Mouse (Mus musculus) limb, embryonic 14.5 days (tissue): Measurements from ENCODE around the gene Inmt. TPM values are rescaled to one million over a fixed set of nuclear protein-coding genes. Genes with fewer than 3 reads are reported as not detected.

Experiments used
- ATAC-seq: fragments of 200-750 bp; cut with Nextera tagmentation; 2 replicates; pipeline ENCODE4 v1.8.0; 2017; ENCODE audit warnings: low read depth, moderate number of reproducible peaks, moderate TSS enrichment; ENCODE audit not compliant: low FRiP score
- DNase-seq: peaks from one replicate; pipeline ENCODE4 v3.0.0-alpha.2; 2015; ENCODE audit warnings: low spot score
- H3K27ac ChIP-seq: fragments of 300-500 bp; sonication (generic); replicated peaks from 2 replicates; pipeline ENCODE4 v1.5.1; 2014; ENCODE audit warnings: low read depth, mild to moderate bottlenecking, low read length, moderate library complexity, mixed read lengths
- H3K27me3 ChIP-seq: fragments of 300-500 bp; sonication (generic); 2 replicates; pipeline ENCODE4 v1.6.1; 2014; ENCODE audit warnings: low read length, mixed read lengths; ENCODE audit not compliant: control insufficient read depth, insufficient read depth
- H3K36me3 ChIP-seq: fragments of 300-500 bp; sonication (generic); 2 replicates; pipeline ENCODE4 v1.6.1; 2014; ENCODE audit warnings: mild to moderate bottlenecking, low read length, moderate library complexity, mixed read lengths; ENCODE audit not compliant: control insufficient read depth, insufficient read depth
- H3K4me1 ChIP-seq: fragments of 300-500 bp; sonication (generic); 2 replicates; pipeline ENCODE4 v1.6.1; 2014; ENCODE audit warnings: antibody characterized with exemption, low read length, mixed read lengths; ENCODE audit not compliant: control insufficient read depth, insufficient read depth
- H3K4me2 ChIP-seq: fragments of 300-500 bp; sonication (generic); replicated peaks from 2 replicates; pipeline ENCODE4 v1.6.1; 2014; ENCODE audit warnings: low read depth, mild to moderate bottlenecking, low read length, moderate library complexity; ENCODE audit not compliant: severe bottlenecking
- H3K4me3 ChIP-seq: fragments of 300-500 bp; sonication (generic); replicated peaks from 2 replicates; pipeline ENCODE4 v1.5.1; 2014; ENCODE audit warnings: low read length
- H3K9ac ChIP-seq: fragments of 300-500 bp; sonication (generic); 2 replicates; pipeline ENCODE4 v1.6.1; 2014; ENCODE audit warnings: mild to moderate bottlenecking, low read depth, low read length, moderate library complexity; ENCODE audit not compliant: severe bottlenecking
- H3K9me3 ChIP-seq: fragments of 300-500 bp; sonication (generic); 2 replicates; pipeline ENCODE4 v1.6.1; 2016; ENCODE audit warnings: low read length; ENCODE audit not compliant: control insufficient read depth
- POLR2A ChIP-seq: fragments of 200-500 bp; IDR thresholded peaks from 2 replicates; pipeline ENCODE4 v1.8.0; 2012; ENCODE audit warnings: inconsistent platforms, mild to moderate bottlenecking, moderate library complexity, borderline replicate concordance; ENCODE audit not compliant: insufficient read depth, insufficient read length; ENCODE audit errors: extremely low read depth
- WGBS: fragments of 180-500 bp; shearing (Covaris S2); extraction: QIAGEN DNeasy Blood & Tissue Kit; methylation state at CpG from one replicate; pipeline ENCODE4 v1.1.7; 2014; 5-methylcytosine and 5-hydroxymethylcytosine counted together
- polyA plus RNA-seq, 2 experiments: library from polyadenylated mRNA; depleted of rRNA in 1 of 2; stranded (reverse) in 1 of 2; unstranded in 1 of 2; fragments of >200 nt; fragmentation: Nextera tagmentation in 1 of 2; extraction: Ambion mirVana in 1 of 2; gene quantifications; 2 replicates each; pipeline versions ENCODE4 v1.2.1 to v1.2.3; 2012 to 2014

Inmt gene
- polyA plus RNA-seq (2012; rRNA removed) (0.24 and 0.33 TPM in 2 replicates), polyA plus RNA-seq (2014; fragmentation: Nextera tagmentation; extraction: Ambion mirVana) (0.25 and 0.52 TPM in 2 replicates)

DNA sequence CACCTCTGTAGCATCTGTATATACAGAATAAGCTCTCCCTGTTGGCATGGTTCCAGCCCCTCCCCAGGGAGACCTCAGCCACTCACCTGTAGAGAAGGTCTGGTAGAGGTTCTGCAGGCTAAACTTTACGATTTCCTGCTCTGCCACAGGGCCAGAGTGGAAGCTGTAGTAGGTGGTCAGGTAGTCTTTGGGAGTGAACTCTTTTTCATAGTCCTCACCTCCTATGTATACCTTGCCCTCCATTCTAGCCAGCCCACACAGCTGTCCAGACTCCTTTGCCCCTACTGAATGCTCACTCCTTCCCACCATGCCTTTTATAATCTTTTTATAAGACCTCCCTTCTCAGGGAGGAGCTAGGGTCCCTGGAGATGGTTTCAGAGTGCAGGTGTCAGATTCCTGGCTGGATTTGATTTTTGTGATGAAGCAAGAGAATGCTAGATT is at the start of gene Inmt:
Gene Inmt, minus strand, starts transcription at position 303 of the 441 bp plus-strand sequence.
- WGBS = 42% methylated on average over 1 of the region's 1 CpGs
- 0 out of 2 replicates have a peak, but pooled peaks cover 3% of the 10 kb centered on the region for H3K4me1 ChIP-seq
- no peak within 1 kb of the TSS for H3K4me3 ChIP-seq
- no peak within 1 kb of the TSS for H3K27ac ChIP-seq
- ATAC-seq (no peak), DNase-seq (no peak)
- H3K36me3 ChIP-seq = no peaks in the 10 kb centered on the region
- TF ChIP-seq POLR2A = no peak
- no peaks in the 10 kb centered on the region for H3K9me3 ChIP-seq
- H3K27me3 ChIP-seq = no peaks in the 10 kb centered on the region
- H3K9ac ChIP-seq = no peak within 1 kb of the TSS
- H3K4me2 ChIP-seq = no peak within 1 kb of the TSS

- Histone ChIP-seq H3K9ac (no peak overlapping the region), H3K9me3 (no peaks in the 10 kb centered on the region), H3K36me3 (peaks cover 43% of the 10 kb centered on the region), H3K4me2 (no peak overlapping the region), H3K4me3 (no peak overlapping the region), H3K4me1 (no peaks in the 10 kb centered on the region), H3K27me3 (no peaks in the 10 kb centered on the region), H3K27ac (no peak overlapping the region)
- DNase-seq (no peak), ATAC-seq (no peak)
- WGBS = 91% methylated on average over 8 of the region's 8 CpGs
- TF ChIP-seq POLR2A = no peak
Measured at GRCm38 (mm10) chr6:55223986-55224385, 49.1 kb upstream of the Inmt start.

- Histone ChIP-seq H3K27ac (no peak overlapping the region), H3K27me3 (no peaks in the 10 kb centered on the region), H3K9me3 (no peaks in the 10 kb centered on the region), H3K4me2 (no peak overlapping the region), H3K4me1 (no peaks in the 10 kb centered on the region), H3K36me3 (peaks cover 47% of the 10 kb centered on the region), H3K9ac (no peak overlapping the region), H3K4me3 (no peak overlapping the region)
- ATAC-seq (no peak), DNase-seq (no peak)
- 94% methylated on average over 9 of the region's 9 CpGs for WGBS
- TF ChIP-seq POLR2A = no peak
Measured at GRCm38 (mm10) chr6:55218232-55218631, 43.4 kb upstream of the Inmt start.

DNA sequence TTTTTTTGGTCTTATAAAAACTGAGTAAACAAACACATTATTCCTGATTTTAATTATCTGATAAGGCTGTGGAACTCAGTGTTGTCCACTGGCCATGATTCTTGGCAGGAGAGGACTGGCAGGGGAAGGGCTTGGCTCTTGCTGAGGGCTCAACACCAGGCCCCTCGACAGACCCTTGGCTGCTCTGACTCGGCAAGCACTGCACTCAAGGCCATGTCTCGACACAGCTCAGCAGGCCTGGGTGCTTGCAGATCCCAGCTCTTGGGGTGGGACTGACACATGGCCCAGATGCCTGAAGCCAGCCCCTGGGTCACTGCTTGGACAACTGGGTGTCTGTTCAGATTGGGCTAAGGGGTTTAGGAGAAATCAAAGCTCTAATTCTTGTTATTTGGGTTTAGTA is 39.7 kb upstream of the Inmt start:
- TF ChIP-seq POLR2A = no peak
- Histone ChIP-seq H3K9ac (no peak overlapping the region), H3K4me2 (no peak overlapping the region), H3K27ac (no peak overlapping the region), H3K36me3 (peaks cover 42% of the 10 kb centered on the region), H3K9me3 (no peaks in the 10 kb centered on the region), H3K27me3 (no peaks in the 10 kb centered on the region), H3K4me1 (peaks cover 6% of the 10 kb centered on the region; the same call in 1 of the 2 replicates), H3K4me3 (no peak overlapping the region)
- DNase-seq (no peak), ATAC-seq (no peak)
- 78% methylated on average over 3 of the region's 3 CpGs for WGBS

DNA sequence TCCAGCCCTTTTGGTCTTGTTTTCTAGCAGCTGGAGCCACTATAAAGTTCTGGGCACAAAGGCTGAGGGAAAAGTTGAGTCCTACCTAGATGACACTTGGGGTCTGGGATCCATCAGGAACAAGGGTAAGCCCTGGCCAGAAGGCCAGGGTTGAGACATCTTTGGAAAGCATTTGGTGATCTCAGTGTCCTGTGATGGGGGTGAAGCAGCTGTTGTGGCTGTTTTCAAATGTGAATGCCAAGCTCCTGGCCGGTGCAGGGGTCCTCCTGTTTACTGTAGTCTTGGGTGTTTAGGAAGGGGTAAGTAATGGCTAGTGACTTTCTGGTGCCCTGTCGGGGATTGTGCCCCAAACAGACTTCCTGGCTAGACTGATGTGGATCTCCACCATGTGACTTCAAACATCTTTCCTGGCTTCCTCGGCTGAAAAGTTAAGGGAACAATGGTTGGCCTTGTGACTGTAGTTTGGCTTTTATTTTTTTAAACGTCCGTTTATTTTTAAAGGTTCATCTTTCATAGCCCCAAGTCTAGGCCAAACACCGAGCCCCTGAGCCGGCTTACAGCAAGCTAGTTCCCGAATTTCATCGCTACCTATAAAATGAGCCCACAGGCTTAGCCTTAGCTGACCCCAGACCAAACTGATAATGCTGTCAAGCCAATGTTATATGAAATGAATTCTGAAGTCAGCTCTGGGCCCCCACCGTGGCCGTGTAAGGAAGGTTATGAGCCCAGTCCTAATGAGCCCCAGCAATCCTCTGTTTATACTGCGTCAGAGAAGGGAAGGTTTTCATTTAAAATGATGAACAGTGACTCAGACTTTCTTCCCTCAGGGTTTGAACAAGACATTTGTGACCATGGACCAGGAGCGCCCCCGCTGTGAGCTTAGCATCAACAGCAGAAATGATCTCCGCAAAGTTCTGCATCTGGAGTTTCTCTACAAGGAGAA is 35.9 kb upstream of the Inmt start:
- ATAC-seq = 0 out of 2 replicates have a peak, but pooled peaks have one; percentile 24
- Histone ChIP-seq H3K27ac (0 out of 2 replicates have a peak overlapping the region, but pooled peaks have one; percentile 39), H3K9ac (no peak overlapping the region), H3K4me3 (no peak overlapping the region), H3K36me3 (peaks cover 16% of the 10 kb centered on the region), H3K4me2 (no peak overlapping the region), H3K4me1 (peaks cover 17% of the 10 kb centered on the region), H3K9me3 (no peaks in the 10 kb centered on the region), H3K27me3 (no peaks in the 10 kb centered on the region)
- DNase-seq = no peak
- WGBS = 41% methylated on average over 15 of the region's 15 CpGs
- no peak for TF ChIP-seq POLR2A
